Mouse (Mus musculus): ENCODE measurements at regions not wholly inside any gene's neighbourhood (a gene's known extent, or its start where the extent isn't known, plus 50 kb on each side); places are given as distances from the start of the nearest gene placed in this dataset.

GRCm38 (mm10) chr2:169383701-169384100, 203.8 kb downstream of the Gm11011 start:
- DNase-seq (ENCODE audit: extremely low read depth): no peak
- Histone ChIP-seq H3K79me2 (replicated peaks; ENCODE audit: control insufficient read depth, extremely low read depth, insufficient read depth, poor library complexity, severe bottlenecking) (no peaks in the 10 kb centered on the region), H3K4me1 (ENCODE audit: control insufficient read depth in 1 of 2, insufficient read depth in 2 of 2) (no peaks in the 10 kb centered on the region), H3K9ac (ENCODE audit: insufficient read depth, low read depth) (no peak overlapping the region), H3K36me3 (replicated peaks in 1 of 2; ENCODE audit: control insufficient read depth in 1 of 2, insufficient read depth in 1 of 2, low read length in 1 of 2) (no peaks in the 10 kb centered on the region), H3K9me3 (replicated peaks; ENCODE audit: low read length) (peaks cover 78% of the 10 kb centered on the region), H3K27me3 (replicated peaks) (no peaks in the 10 kb centered on the region), H3K27ac (ENCODE audit: insufficient read depth, low read depth) (no peak overlapping the region), H3K4me3 (replicated peaks in 1 of 3; ENCODE audit: low read depth in 2 of 3, low read length in 2 of 3, poor library complexity in 1 of 3) (no peak overlapping the region), H3K4me2 (ENCODE audit: insufficient read depth, low read depth, poor library complexity, severe bottlenecking) (no peak overlapping the region)
- dilution Hi-C loops (cut with MboI; ENCODE audit: extremely low pct_ligation_motif_present, extremely low pct_unique_long_range_greater_than_20kb, low sequenced_read_pairs): no loop called here
- no peak for TF ChIP-seq UBTF (IDR thresholded peaks at IDR 0.05; ENCODE audit: low read depth, low read length)
- TF ChIP-seq CHD2 (IDR thresholded peaks at IDR 0.05; ENCODE audit: low read length): no peak
- TF ChIP-seq ELF1 (IDR thresholded peaks at IDR 0.05; ENCODE audit: low read depth, low read length): no peak
- TF ChIP-seq E2F4 (IDR thresholded peaks at IDR 0.05; ENCODE audit: insufficient replicate concordance, low read depth, low read length): no peak
- TF ChIP-seq EP300 (IDR thresholded peaks at IDR 0.05; ENCODE audit: low read length): no peak
- TF ChIP-seq NELFE (IDR thresholded peaks at IDR 0.05; ENCODE audit: low read depth, low read length): no peak
- TF ChIP-seq MAZ (IDR thresholded peaks at IDR 0.05; ENCODE audit: low read depth, low read length): no peak
- no peak for TF ChIP-seq RCOR1 (conservative IDR thresholded peaks at IDR 0.05; ENCODE audit: low read depth, low read length)
- no peak for TF ChIP-seq SMC3 (IDR thresholded peaks at IDR 0.05; ENCODE audit: low read depth, low read length)
- TF ChIP-seq TCF12 (IDR thresholded peaks at IDR 0.05; ENCODE audit: low read depth, low read length): no peak
- TF ChIP-seq TBP (conservative IDR thresholded peaks at IDR 0.05; ENCODE audit: low read depth, low read length): no peak
- no peak for TF ChIP-seq MAFK (IDR thresholded peaks at IDR 0.05; ENCODE audit: insufficient replicate concordance, low read length)
- TF ChIP-seq HCFC1 (IDR thresholded peaks at IDR 0.05; ENCODE audit: low read depth, low read length): no peak
- no peak for TF ChIP-seq ETS1 (conservative IDR thresholded peaks at IDR 0.05; ENCODE audit: low read depth, low read length)
- no peak for TF ChIP-seq KAT2A (IDR thresholded peaks at IDR 0.05; ENCODE audit: insufficient replicate concordance, low read length)
- no peak for TF ChIP-seq IRF4 (IDR thresholded peaks at IDR 0.05; ENCODE audit: low read depth, low read length)
- TF ChIP-seq ZMIZ1 (IDR thresholded peaks at IDR 0.05; ENCODE audit: low read depth, low read length): no peak
- TF ChIP-seq NRF1 (IDR thresholded peaks at IDR 0.05; ENCODE audit: low read depth, low read length): no peak
- no peak for TF ChIP-seq POLR2A (IDR thresholded peaks at IDR 0.05; ENCODE audit: low read depth, low read length)
- in situ Hi-C loops (cut with MboI; ENCODE audit: low pct_ligation_motif_present, low pct_unique_long_range_greater_than_20kb, low sequenced_read_pairs): no loop called here

DNA sequence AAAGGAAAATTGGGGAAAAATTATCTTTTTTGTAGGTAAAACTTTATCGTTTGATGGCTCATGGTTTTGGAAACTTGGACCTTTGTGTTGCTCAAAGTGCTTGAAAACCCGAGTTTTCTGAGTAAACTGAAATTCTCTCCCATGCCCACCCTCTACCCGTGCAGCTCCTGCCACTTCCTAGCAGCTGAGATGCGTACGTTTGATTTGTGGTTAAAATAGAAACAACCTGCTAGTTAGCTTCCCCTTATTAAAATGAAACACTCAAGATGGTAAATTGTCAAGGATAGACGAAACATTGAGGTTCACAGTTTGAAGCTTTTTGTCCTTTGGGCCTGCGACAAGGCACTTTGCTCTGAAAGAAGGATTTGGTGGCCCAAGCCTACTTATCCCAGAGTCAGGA, 214.5 kb downstream of the Gm11011 start:
- no peak for TF ChIP-seq ZKSCAN1 (IDR thresholded peaks at IDR 0.05; ENCODE audit: borderline replicate concordance, low read depth, low read length)
- Histone ChIP-seq H3K4me1 (ENCODE audit: control insufficient read depth in 1 of 2, insufficient read depth in 2 of 2) (no peaks in the 10 kb centered on the region), H3K4me3 (replicated peaks in 1 of 3; ENCODE audit: low read depth in 2 of 3, low read length in 2 of 3, poor library complexity in 1 of 3) (no peak overlapping the region), H3K9ac (ENCODE audit: insufficient read depth, low read depth) (no peak overlapping the region), H3K27ac (ENCODE audit: insufficient read depth, low read depth) (no peak overlapping the region), H3K4me2 (ENCODE audit: insufficient read depth, low read depth, poor library complexity, severe bottlenecking) (no peak overlapping the region), H3K27me3 (replicated peaks) (no peaks in the 10 kb centered on the region), H3K36me3 (replicated peaks in 1 of 2; ENCODE audit: control insufficient read depth in 1 of 2, insufficient read depth in 1 of 2, low read length in 1 of 2) (no peaks in the 10 kb centered on the region), H3K79me2 (replicated peaks; ENCODE audit: control insufficient read depth, extremely low read depth, insufficient read depth, poor library complexity, severe bottlenecking) (no peaks in the 10 kb centered on the region), H3K9me3 (replicated peaks; ENCODE audit: low read length) (peaks cover 90% of the 10 kb centered on the region)
- DNase-seq (ENCODE audit: extremely low read depth): no peak
- in situ Hi-C loops (cut with MboI; ENCODE audit: low pct_ligation_motif_present, low pct_unique_long_range_greater_than_20kb, low sequenced_read_pairs) (no loop called here), dilution Hi-C loops (cut with MboI; ENCODE audit: extremely low pct_ligation_motif_present, extremely low pct_unique_long_range_greater_than_20kb, low sequenced_read_pairs) (no loop called here)

All from CH12.LX (cell line).